Mouse (Mus musculus): Measurements from ENCODE around the gene Alkbh2.

DNA sequence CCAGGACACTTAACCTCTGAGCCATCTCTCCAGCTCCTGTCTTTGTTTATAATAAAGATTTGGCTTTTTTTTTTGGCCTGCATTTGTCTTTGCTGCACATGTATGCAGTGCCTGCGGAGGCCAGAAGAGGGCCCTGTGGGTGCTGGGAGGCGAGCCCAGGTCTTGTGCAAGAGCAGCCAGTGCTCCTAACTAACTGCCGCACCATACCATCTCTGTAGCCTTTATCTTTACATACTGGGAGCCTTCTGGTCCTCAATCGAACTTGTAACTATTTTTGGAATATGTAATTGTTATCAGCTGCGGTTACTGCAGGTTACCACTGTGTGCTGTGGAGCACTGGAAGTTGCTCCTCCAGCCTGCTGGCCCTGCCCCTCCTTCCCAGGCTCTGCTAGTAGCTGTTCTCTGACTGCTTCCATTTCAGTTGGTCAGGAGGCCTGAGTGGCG is 6.1 kb upstream of the Alkbh2 start:
- TF ChIP-seq CTCF (IDR thresholded peaks at IDR 0.05; ENCODE audit: low read depth) (peak; percentile 76), EP300 (IDR thresholded peaks at IDR 0.05; ENCODE audit: low read depth) (no peak)
